Mouse (Mus musculus) heart, postnatal 14 days (tissue): ENCODE measurements around the gene Flcn. TPM values are rescaled to one million over a fixed set of nuclear protein-coding genes. Genes with fewer than 3 reads are reported as not detected.

ENCODE experiments used
- total RNA-seq, 2 experiments: library from RNA; stranded (reverse); gene quantifications; 2 replicates each; pipeline ENCODE4 v1.2.3; 2021

The Flcn gene
- total RNA-seq, 2 experiments from 2014 or later = 42.7 to 43.5 TPM

Other genes with a start within 250 kb of the Flcn start
- gene Olfr222, start 233.8 kb downstream of the Flcn start, total RNA-seq = not detected
- not detected for gene Olfr223, start 216.7 kb downstream of the Flcn start, total RNA-seq
- 100 to 1,000 TPM; 171 to 185 TPM for gene Mprip, start 148.7 kb downstream of the Flcn start, total RNA-seq
- gene Pld6, start 22.4 kb downstream of the Flcn start, total RNA-seq = under 1 TPM; 0.54 to 0.76 TPM
- gene Nt5m, start 29.4 kb upstream of the Flcn start, total RNA-seq = 10 to 100 TPM; 25.0 to 25.1 TPM
- gene Cops3, start 29.8 kb upstream of the Flcn start, total RNA-seq = 10 to 100 TPM; 69.5 to 69.9 TPM
- 10 to 100 TPM; 22.4 TPM for gene Med9, start 138.2 kb upstream of the Flcn start, total RNA-seq
- gene Rasd1, start 154.9 kb upstream of the Flcn start, total RNA-seq = 10 to 100 TPM; 11.9 to 13.4 TPM
- gene Pemt, start 236.5 kb upstream of the Flcn start, total RNA-seq = 1 to 10 TPM; 1.3 to 1.9 TPM